Mouse (Mus musculus): ENCODE data around the gene Inpp5b.
"Not testable (repeated sequence)": the region's sequence is repeated elsewhere in the genome, so short reads cannot be mapped to it uniquely, and the experiment has no call there.

Gene Inpp5b

GRCm38 (mm10) chr4:124709961-124710446 lies 31.6 kb upstream of the Inpp5b start:
- DNase-seq (ENCODE audit: low spot score in 2 of 2): no peak

GRCm38 (mm10) chr4:124710776-124711291 lies 30.8 kb upstream of the Inpp5b start:
- DNase-seq (ENCODE audit: low spot score in 2 of 2): no peak

- DNase-seq (ENCODE audit: low spot score in 2 of 2): no peak
Observed at GRCm38 (mm10) chr4:124712618-124713017, 29.0 kb upstream of the Inpp5b start.

GRCm38 (mm10) chr4:124713850-124714249 lies 27.8 kb upstream of the Inpp5b start:
- not testable (repeated sequence) for DNase-seq (ENCODE audit: low spot score in 2 of 2)

- DNase-seq (ENCODE audit: low spot score in 2 of 2): peak; percentile 91 to 93
Observed at GRCm38 (mm10) chr4:124714545-124715481, 26.8 kb upstream of the Inpp5b start, which contains the start of gene Sf3a3. TSS of gene Sf3a3 (plus strand) at chr4:124714776.

- DNase-seq (ENCODE audit: low spot score in 2 of 2): no peak
Observed at GRCm38 (mm10) chr4:124719101-124719500, 22.5 kb upstream of the Inpp5b start.

GRCm38 (mm10) chr4:124726121-124726520 lies 15.5 kb upstream of the Inpp5b start:
- DNase-seq (ENCODE audit: low spot score in 2 of 2): no peak

GRCm38 (mm10) chr4:124736952-124737351 lies 4.7 kb upstream of the Inpp5b start:
- no peak for DNase-seq (ENCODE audit: low spot score in 2 of 2)

- no peak for DNase-seq (ENCODE audit: low spot score in 2 of 2)
Observed at GRCm38 (mm10) chr4:124737486-124737885, 4.2 kb upstream of the Inpp5b start.

- no peak for DNase-seq (ENCODE audit: low spot score in 2 of 2)
Observed at GRCm38 (mm10) chr4:124738013-124738412, 3.6 kb upstream of the Inpp5b start.

GRCm38 (mm10) chr4:124738783-124739182 lies 2.9 kb upstream of the Inpp5b start:
- no peak for DNase-seq (ENCODE audit: low spot score in 2 of 2)

- no peak for DNase-seq (ENCODE audit: low spot score in 2 of 2)
Observed at GRCm38 (mm10) chr4:124742839-124743238, 1.2 kb downstream of the Inpp5b start.

GRCm38 (mm10) chr4:124746577-124746976 lies 4.9 kb downstream of the Inpp5b start:
- DNase-seq (ENCODE audit: low spot score in 2 of 2): no peak

- no peak for DNase-seq (ENCODE audit: low spot score in 2 of 2)
Observed at GRCm38 (mm10) chr4:124747851-124748250, 6.2 kb downstream of the Inpp5b start.

GRCm38 (mm10) chr4:124751300-124752250 lies 9.9 kb downstream of the Inpp5b start:
- peak; percentile 94 to 97 for DNase-seq (ENCODE audit: low spot score in 2 of 2)

- DNase-seq (ENCODE audit: low spot score in 2 of 2): no peak
Observed at GRCm38 (mm10) chr4:124752281-124753199, 10.9 kb downstream of the Inpp5b start.

GRCm38 (mm10) chr4:124755526-124755925 lies 13.9 kb downstream of the Inpp5b start:
- DNase-seq (ENCODE audit: low spot score in 2 of 2): no peak

- DNase-seq (ENCODE audit: low spot score in 2 of 2): no peak
Observed at GRCm38 (mm10) chr4:124759305-124759811, 17.7 kb downstream of the Inpp5b start.

GRCm38 (mm10) chr4:124761201-124761600 lies 19.6 kb downstream of the Inpp5b start:
- DNase-seq (ENCODE audit: low spot score in 2 of 2): no peak

GRCm38 (mm10) chr4:124762858-124763452 lies 21.3 kb downstream of the Inpp5b start:
- DNase-seq (ENCODE audit: low spot score in 2 of 2): no peak
